Mouse (Mus musculus): Measurements from ENCODE around the gene Efna2. TPM values are rescaled to one million over a fixed set of nuclear protein-coding genes. Genes with fewer than 3 reads are reported as not detected.
"Not testable (repeated sequence)": the region's sequence is repeated elsewhere in the genome, so short reads cannot be mapped to it uniquely, and the experiment has no call there.

The Efna2 gene
- polyA plus RNA-seq, 1 experiment from 2014 or later: 30.9 TPM

DNA sequence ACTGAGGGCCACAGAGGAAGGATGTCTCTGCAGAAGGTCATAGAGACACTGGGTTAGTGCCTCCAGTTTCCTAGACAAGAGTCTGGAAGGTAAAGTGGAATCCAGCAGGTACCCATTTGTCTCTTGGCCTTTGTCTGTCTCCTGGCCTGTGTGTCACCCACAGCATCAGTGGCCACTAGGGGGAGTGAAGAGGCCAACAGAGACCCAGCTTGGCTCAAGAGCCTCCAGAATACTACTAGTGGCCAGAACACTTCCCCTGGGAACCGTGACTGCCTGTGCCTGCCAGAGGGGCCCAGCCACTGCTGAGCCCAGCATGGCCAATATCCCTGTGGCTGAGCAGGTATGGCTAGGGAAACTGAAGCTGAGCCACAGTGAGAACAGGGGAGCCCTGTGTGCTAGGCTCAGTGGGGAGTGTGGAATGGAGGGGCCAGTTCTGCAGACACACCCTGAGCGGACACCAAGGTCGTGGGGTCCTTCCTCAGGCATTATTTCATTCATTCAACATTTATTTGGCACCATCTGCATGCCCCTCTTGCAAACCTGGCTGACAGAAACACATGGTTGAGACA, 20.2 kb downstream of the Efna2 start:
- no peak overlapping the region for H3K27ac ChIP-seq (replicated peaks)
- H3K4me1 ChIP-seq: 0 out of 2 replicates have a peak, but pooled peaks cover 3% of the 10 kb centered on the region
- no peaks in the 10 kb centered on the region for H3K36me3 ChIP-seq
- no peak overlapping the region for H3K9ac ChIP-seq
- no peaks in the 10 kb centered on the region for H3K9me3 ChIP-seq (replicated peaks)
- no peak overlapping the region for H3K4me3 ChIP-seq (replicated peaks)
- H3K27me3 ChIP-seq: no peaks in the 10 kb centered on the region; the same call in 1 of the 2 replicates
- peak; percentile 83 for ATAC-seq (ENCODE audit: insufficient number of reproducible peaks, low FRiP score, low TSS enrichment, low read depth)
- no peak overlapping the region for H3K4me2 ChIP-seq (replicated peaks)
- 54% methylated on average over 3 of the region's 3 CpGs for WGBS

DNA sequence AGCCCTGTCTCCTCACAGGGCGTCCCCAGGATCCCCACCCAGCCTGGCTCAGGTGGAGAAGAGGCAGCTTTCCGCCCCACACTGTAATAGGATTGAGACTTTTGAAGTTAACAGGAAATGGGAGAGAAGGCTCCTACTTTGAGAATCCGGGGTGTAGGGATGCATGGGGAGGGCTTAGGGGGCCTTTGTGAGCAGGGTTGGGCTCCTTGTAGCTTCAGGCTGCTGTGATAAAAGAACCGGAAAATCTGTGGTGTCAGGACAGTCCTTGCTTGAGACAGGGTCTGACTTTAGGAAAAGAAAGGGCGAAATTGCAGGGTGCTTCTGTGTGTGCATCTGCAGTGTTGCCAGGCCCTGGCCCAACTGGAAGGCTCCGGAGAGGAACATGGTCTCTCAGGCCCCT, 21.2 kb downstream of the Efna2 start:
- Histone ChIP-seq H3K36me3 (no peaks in the 10 kb centered on the region), H3K27me3 (no peaks in the 10 kb centered on the region; the same call in 1 of the 2 replicates), H3K4me3 (replicated peaks) (no peak overlapping the region), H3K4me2 (replicated peaks) (no peak overlapping the region), H3K9me3 (replicated peaks) (no peaks in the 10 kb centered on the region), H3K27ac (replicated peaks) (no peak overlapping the region), H3K9ac (no peak overlapping the region), H3K4me1 (0 out of 2 replicates have a peak, but pooled peaks cover 3% of the 10 kb centered on the region)
- ATAC-seq (ENCODE audit: insufficient number of reproducible peaks, low FRiP score, low TSS enrichment, low read depth): no peak
- WGBS: 62% methylated on average over 6 of the region's 6 CpGs

DNA sequence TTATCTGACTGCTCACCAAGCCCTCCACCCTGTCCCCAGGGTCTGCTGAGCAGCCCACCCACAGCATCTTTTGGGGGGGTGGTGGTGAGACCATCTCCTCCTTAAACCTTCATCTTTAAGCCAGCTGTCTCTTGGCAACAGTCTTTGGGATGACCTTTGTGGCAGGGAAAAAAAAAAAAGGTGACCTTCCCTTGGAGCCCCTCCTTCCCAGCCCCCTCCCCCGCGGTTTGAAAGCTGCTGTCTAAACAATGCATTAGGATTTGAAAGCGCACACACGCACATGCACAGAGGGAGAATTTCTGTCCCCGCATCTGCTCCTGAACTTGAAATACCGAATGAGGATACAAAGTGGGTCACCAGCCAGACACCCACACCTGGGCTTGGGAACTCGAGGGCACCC, 24.8 kb downstream of the Efna2 start:
- no peaks in the 10 kb centered on the region for H3K9me3 ChIP-seq (replicated peaks)
- H3K9ac ChIP-seq: no peak overlapping the region
- no peak overlapping the region for H3K4me3 ChIP-seq (replicated peaks)
- no peak for ATAC-seq (ENCODE audit: insufficient number of reproducible peaks, low FRiP score, low TSS enrichment, low read depth)
- H3K27me3 ChIP-seq: no peaks in the 10 kb centered on the region
- no peak overlapping the region for H3K4me2 ChIP-seq (replicated peaks)
- H3K27ac ChIP-seq (replicated peaks): no peak overlapping the region
- WGBS: 26% methylated on average over 7 of the region's 7 CpGs
- H3K4me1 ChIP-seq: peaks cover 8% of the 10 kb centered on the region
- H3K36me3 ChIP-seq: no peaks in the 10 kb centered on the region

DNA sequence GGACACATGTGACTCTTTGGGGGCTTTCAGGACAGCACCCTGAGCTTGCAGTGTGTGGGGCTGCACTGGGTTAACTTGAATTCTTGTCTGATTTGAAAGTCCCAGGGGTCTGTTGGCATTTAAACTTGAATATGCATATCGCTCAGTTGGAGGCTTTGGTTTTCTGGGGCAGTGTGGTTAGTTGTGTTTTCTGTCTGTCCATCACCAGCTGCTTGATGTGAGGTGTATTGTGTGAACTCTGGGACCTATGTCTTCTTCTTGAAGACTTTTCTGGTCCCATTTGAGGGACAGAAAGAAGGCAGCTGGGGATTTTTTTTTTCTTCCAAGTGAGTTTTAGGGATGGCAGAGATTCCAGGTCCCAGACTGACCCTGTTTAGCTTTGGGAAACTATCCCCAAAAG, 27.9 kb downstream of the Efna2 start:
- H3K27me3 ChIP-seq: no peaks in the 10 kb centered on the region
- H3K9me3 ChIP-seq (replicated peaks): no peaks in the 10 kb centered on the region
- H3K4me2 ChIP-seq (replicated peaks): no peak overlapping the region
- ATAC-seq (ENCODE audit: insufficient number of reproducible peaks, low FRiP score, low TSS enrichment, low read depth): no peak
- H3K27ac ChIP-seq (replicated peaks): no peak overlapping the region
- H3K4me1 ChIP-seq: peaks cover 9% of the 10 kb centered on the region
- H3K36me3 ChIP-seq: no peaks in the 10 kb centered on the region
- no peak overlapping the region for H3K4me3 ChIP-seq (replicated peaks)
- 51% methylated on average over 1 of the region's 1 CpGs for WGBS
- H3K9ac ChIP-seq: no peak overlapping the region

DNA sequence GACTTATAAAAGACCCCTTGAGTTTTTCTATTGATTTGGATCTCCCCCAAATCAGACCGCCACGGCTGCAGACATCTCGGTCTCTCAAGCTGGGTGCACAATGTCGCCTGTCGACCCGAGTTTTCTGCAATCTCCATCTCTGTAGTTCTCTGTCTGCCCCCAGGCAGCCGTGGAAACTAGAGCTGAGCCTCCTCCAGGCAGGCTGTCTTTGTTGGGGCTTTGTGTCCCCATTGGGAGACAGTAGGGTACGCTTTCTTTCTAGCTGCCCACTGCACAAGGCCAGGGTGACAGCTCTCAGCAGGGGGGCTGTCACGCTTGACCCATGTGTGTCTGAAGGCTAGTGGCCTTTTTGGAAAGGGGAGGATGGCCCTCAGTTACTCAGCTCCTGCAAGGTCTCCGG, 28.4 kb downstream of the Efna2 start:
- Histone ChIP-seq H3K27ac (replicated peaks) (no peak overlapping the region), H3K9me3 (replicated peaks) (no peaks in the 10 kb centered on the region), H3K36me3 (no peaks in the 10 kb centered on the region), H3K9ac (no peak overlapping the region), H3K4me3 (replicated peaks) (no peak overlapping the region), H3K27me3 (no peaks in the 10 kb centered on the region), H3K4me2 (replicated peaks) (no peak overlapping the region), H3K4me1 (peaks cover 9% of the 10 kb centered on the region)
- ATAC-seq (ENCODE audit: insufficient number of reproducible peaks, low FRiP score, low TSS enrichment, low read depth): no peak
- WGBS: 58% methylated on average over 10 of the region's 10 CpGs

DNA sequence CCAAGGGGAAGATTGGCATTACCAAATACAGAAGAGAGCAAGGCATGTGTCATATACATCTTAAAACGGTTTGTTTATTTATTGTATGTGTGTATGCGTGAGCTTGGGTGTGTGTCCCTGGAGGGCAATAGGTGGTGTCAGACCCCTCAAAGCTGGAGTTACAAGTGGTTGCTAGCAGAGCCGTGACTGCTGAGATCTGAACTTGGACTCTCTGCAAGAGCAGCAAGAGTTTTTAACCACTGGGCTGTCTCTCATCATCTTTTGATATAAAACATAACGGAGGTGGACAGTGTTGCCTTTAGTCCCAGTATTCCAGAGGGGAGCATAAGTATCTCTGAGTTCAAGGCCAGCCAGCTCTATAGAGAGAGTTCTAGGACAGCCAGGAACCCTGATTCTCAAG, 29.0 kb downstream of the Efna2 start:
- H3K9ac ChIP-seq: no peak overlapping the region

DNA sequence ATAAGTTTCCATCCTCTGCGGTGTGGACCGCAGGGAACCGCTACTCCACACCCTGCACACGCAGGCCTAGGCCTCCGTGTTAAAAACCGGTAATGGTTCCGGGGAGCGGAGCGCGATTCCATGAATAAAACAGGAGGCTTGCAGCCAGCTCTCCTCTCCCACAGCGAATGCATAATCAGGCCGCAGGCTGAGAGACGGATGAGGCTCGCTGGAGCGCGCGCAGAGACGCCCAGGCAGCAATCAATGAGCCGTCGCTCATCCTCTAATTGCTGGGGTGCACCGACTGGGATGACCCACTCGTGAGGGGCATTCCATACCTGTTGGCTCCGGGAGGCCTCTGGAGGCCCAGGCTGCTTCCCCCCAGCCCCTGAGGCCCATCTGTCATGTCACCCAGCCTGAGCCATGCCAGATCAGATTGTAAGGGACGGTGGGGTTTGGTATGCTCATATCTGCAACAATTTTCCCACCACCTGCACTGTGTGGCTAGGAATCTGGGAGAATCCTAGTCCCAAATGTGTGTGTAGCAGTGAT, 29.6 kb downstream of the Efna2 start:
- Histone ChIP-seq H3K36me3 (no peaks in the 10 kb centered on the region), H3K27me3 (no peaks in the 10 kb centered on the region), H3K4me3 (replicated peaks) (peak overlapping the region; percentile 12; the same call in 1 of the 2 replicates), H3K4me2 (replicated peaks) (peak overlapping the region; percentile 27; the same call in 1 of the 2 replicates), H3K9ac (no peak overlapping the region), H3K9me3 (replicated peaks) (no peaks in the 10 kb centered on the region), H3K4me1 (peaks cover 7% of the 10 kb centered on the region), H3K27ac (replicated peaks) (no peak overlapping the region)
- no peak for ATAC-seq (ENCODE audit: insufficient number of reproducible peaks, low FRiP score, low TSS enrichment, low read depth)
- 10% methylated on average over 24 of the region's 24 CpGs for WGBS

More for the DNA sequence above, 29.0 kb downstream of the Efna2 start:
- H3K4me2 ChIP-seq (replicated peaks): no peak overlapping the region
- H3K9me3 ChIP-seq (replicated peaks): no peaks in the 10 kb centered on the region
- H3K27ac ChIP-seq (replicated peaks): no peak overlapping the region
- WGBS: 61% methylated on average over 4 of the region's 4 CpGs
- no peak for ATAC-seq (ENCODE audit: insufficient number of reproducible peaks, low FRiP score, low TSS enrichment, low read depth)
- no peak overlapping the region for H3K4me3 ChIP-seq (replicated peaks)
- no peaks in the 10 kb centered on the region for H3K36me3 ChIP-seq
- H3K4me1 ChIP-seq: peaks cover 9% of the 10 kb centered on the region
- no peaks in the 10 kb centered on the region for H3K27me3 ChIP-seq

DNA sequence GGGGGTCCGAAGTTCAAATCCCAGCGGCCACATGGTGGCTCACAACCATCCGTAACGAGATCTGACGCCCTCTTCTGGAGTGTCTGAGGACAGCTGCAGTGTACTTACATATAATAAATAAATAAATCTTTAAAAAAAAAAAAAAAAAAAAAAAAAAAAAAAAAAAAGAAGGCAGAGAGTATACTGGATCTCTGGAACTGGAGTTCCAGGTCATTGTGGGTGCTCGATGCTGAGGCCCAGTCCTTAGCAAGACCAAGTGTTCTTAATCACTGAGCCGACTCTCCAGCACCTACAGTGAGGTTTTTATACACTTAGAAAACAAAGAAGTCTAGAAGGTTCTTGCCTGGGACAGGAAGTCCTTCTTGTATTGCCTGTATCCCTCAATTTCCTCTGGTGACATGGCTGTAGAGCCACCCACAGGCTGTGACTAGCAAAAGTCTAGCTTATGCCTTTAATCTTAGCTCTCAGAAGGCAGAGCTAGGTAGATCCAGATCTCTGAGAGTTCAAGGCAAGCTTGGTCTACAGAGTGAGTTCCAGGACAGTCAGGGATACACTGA, 32.3 kb downstream of the Efna2 start:
- H3K4me2 ChIP-seq (replicated peaks); ATAC-seq (ENCODE audit: insufficient number of reproducible peaks, low FRiP score, low TSS enrichment, low read depth); H3K9ac ChIP-seq; H3K27ac ChIP-seq (replicated peaks); H3K9me3 ChIP-seq (replicated peaks); H3K27me3 ChIP-seq; H3K4me3 ChIP-seq (replicated peaks); H3K36me3 ChIP-seq: not testable (repeated sequence)
- peaks cover 22% of the 10 kb centered on the region for H3K4me1 ChIP-seq
- 73% methylated on average over 7 of the region's 7 CpGs for WGBS

DNA sequence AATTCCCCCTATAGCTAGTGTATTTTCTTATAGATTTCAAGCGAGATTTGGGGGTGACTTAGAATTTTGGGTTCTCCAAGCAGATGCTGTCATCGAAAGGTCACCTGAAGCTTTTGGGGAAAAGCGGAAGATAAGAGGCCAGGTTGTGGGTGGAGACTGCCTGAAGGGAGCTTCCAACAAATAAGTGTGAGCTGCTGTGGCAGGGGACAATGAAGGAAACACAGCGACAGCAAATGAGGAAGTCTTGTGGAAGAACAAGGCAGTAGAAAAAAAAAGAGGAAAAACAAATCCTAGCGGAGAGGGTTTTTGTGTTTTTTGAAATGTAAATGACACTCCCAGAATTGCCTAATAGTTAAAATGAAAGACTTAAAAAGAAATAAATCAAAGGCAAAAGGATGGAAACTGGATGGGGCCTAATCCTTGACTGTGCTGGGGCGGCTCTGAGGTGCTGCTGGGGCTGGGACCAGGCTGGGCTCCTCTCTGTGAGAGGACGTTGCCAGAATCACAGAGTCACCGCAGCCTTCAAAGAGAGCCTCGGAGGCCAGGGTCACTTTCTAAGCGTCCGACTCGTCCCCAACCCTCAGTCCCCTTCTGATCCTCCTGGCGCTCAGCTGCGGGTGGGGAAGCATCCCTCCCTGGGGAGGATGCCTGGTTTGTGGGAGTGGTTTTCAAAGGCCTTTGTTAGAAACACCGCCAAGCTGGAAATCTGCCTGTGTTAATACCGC, 35.9 kb downstream of the Efna2 start:
- Histone ChIP-seq H3K9ac (no peak overlapping the region), H3K4me1 (peaks cover 16% of the 10 kb centered on the region), H3K27me3 (no peaks in the 10 kb centered on the region), H3K27ac (replicated peaks) (peak overlapping the region; percentile 40), H3K9me3 (replicated peaks) (no peaks in the 10 kb centered on the region), H3K4me2 (replicated peaks) (no peak overlapping the region), H3K4me3 (replicated peaks) (no peak overlapping the region), H3K36me3 (no peaks in the 10 kb centered on the region)
- ATAC-seq (ENCODE audit: insufficient number of reproducible peaks, low FRiP score, low TSS enrichment, low read depth): no peak
- 23% methylated on average over 16 of the region's 16 CpGs for WGBS

DNA sequence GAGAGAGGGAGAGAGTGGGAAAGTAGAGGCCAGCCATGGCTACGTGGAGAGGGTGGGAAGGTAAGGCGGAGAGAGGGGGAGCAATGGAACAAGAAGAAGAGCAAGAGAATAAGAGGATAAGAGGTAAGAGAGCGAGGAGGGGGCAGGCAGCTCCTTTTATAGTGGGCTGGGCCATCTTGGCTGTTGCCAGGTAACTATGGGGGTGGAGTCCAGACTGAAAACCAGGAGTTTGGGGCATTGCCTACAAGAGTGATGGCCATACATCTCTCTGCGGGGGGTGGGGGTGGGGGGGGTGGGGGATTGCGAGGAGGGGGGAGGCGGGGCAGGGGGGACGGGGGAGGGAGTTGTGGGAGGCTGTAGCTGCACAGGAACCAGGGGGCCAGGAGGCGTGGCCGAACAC, 41.4 kb downstream of the Efna2 start:
- no peaks in the 10 kb centered on the region for H3K27me3 ChIP-seq
- no peak overlapping the region for H3K27ac ChIP-seq (replicated peaks)
- H3K9me3 ChIP-seq (replicated peaks): no peaks in the 10 kb centered on the region
- H3K4me2 ChIP-seq (replicated peaks): no peak overlapping the region
- no peak overlapping the region for H3K4me3 ChIP-seq (replicated peaks)
- WGBS: 46% methylated on average over 8 of the region's 9 CpGs
- ATAC-seq (ENCODE audit: insufficient number of reproducible peaks, low FRiP score, low TSS enrichment, low read depth): no peak
- no peaks in the 10 kb centered on the region for H3K36me3 ChIP-seq
- peaks cover 9% of the 10 kb centered on the region for H3K4me1 ChIP-seq
- H3K9ac ChIP-seq: no peak overlapping the region

DNA sequence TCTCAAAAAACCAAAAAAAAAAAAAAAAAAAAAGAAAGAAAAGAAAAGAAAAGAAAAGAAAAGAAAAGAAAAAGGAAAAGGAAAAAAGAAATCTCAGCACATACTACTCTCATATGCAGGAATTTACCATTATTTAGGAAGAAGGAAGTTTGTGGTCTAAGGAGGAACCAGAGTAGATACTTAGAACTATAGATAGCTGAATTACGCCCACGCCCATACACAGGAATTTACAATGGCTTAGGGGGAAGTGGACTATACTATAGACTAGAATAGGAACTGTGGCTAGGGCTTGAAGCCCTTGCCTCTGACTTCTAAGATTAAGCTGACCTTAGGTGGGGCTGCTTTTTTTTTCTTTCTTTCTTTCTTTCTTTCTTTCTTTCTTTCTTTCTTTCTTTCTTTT, 43.9 kb downstream of the Efna2 start:
- H3K27ac ChIP-seq (replicated peaks); H3K36me3 ChIP-seq; H3K4me2 ChIP-seq (replicated peaks); H3K9ac ChIP-seq; H3K4me3 ChIP-seq (replicated peaks); ATAC-seq (ENCODE audit: insufficient number of reproducible peaks, low FRiP score, low TSS enrichment, low read depth); H3K9me3 ChIP-seq (replicated peaks); H3K27me3 ChIP-seq: not testable (repeated sequence)
- peaks cover 24% of the 10 kb centered on the region for H3K4me1 ChIP-seq
- WGBS: 83% methylated on average over 2 of the region's 2 CpGs

Measured in embryonic facial prominence, embryonic 15.5 days (tissue).